11 mouse cellular contexts compared by ENCODE assay signal in the genomic region with DNA sequence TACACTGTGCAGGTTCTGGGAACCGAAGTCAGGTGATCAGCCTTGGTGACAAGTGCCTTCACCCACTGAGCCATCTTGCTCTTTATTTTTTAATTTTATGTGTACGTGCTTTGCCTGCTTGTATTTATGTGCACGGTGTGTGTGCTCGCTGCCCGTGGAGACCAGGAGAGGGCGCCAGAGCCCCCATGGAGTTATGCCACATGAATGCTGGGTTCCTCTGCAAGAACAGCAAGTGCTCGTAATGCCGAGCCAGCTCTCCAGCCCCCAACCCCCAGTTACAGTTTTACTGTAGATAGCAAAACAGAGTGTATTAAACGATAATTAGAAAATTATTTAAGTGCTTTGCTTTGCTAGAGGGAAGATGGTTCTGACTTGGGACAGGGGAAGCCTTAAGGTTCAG. TPM values are rescaled to one million over a fixed set of nuclear protein-coding genes. Genes with fewer than 3 reads are reported as not detected.
DNase-seq lines count a peak whose midpoint lies in the region; TF ChIP-seq lines count a peak whose summit lies in the region.
"Had no signal": no experiment of that assay in that cellular context is flagged by ENCODE, and none has a peak within 500 bp of the region (broad histone marks: within the 10 kb centered on the region; RNA-seq: fewer than 3 reads in every experiment).

No protein-coding gene starts in this region.

- peak; percentile 70 for TF ChIP-seq CTCF in layer of hippocampus, adult 2 months (conservative IDR thresholded peaks at IDR 0.05)
- peak; percentile 96 for TF ChIP-seq CTCF in E14TG2a.4 (conservative IDR thresholded peaks at IDR 0.05; ENCODE audit: low read length)

- no peaks in the 10 kb centered on the region for H3K9me3 ChIP-seq in E14TG2a.4 (ENCODE audit: low read length)

- peaks cover 78% of the 10 kb centered on the region for H3K4me1 ChIP-seq in E14TG2a.4 (replicated peaks; ENCODE audit: low read depth, low read length)

- H3K27me3 ChIP-seq in E14TG2a.4 (ENCODE audit: insufficient read depth, low read length): no peaks in the 10 kb centered on the region

- DNase-seq in layer of hippocampus, adult 2 months (ENCODE audit: low spot score in 2 of 2): peak in 1 of 2 experiments; percentile 45
- DNase-seq in layer of hippocampus, adult 11-12 months (ENCODE audit: low spot score): no peak
- peak; percentile 37 for DNase-seq in A20 (ENCODE audit: low read depth, low spot score)
- peak; percentile 33 for DNase-seq in induced T-regulatory cell, adult 2 months (ENCODE audit: low read depth)
- no peak for DNase-seq in gastrocnemius, postnatal 36 days
- no peak for DNase-seq in cerebellum, postnatal 36 days
- DNase-seq: cerebellum, adult 9-10 months had no signal

- H3K4me3 ChIP-seq in layer of hippocampus, adult 2 months: no peak overlapping the region
- peak overlapping the region; percentile 55 for H3K4me3 ChIP-seq in E14TG2a.4 (replicated peaks; ENCODE audit: low read length)
- H3K4me3 ChIP-seq: erythroblast, embryonic 14.5 days had no signal

- H3K36me3 ChIP-seq in E14TG2a.4 (ENCODE audit: insufficient read depth, low read length): peaks cover 12% of the 10 kb centered on the region; the same call in 1 of the 2 replicates

- intact Hi-C loops in gastrocnemius, postnatal 36 days (cut with DNase I): no loop called here

- H3K27ac ChIP-seq in layer of hippocampus, adult 2 months: peak overlapping the region; percentile 93; the same call in 1 of the 2 replicates

RNA-seq across cellular contexts. Expression of a gene that starts 12.5 kb away (rescaled TPM):
- 10 to 100 TPM; 40.2 to 44.4 TPM for total RNA-seq in layer of hippocampus, adult 2 months (2021)
- 1 to 10 TPM; 8.1 to 8.9 TPM for total RNA-seq in gastrocnemius, postnatal 36 days (2021)

RNA-seq across cellular contexts. Expression of a gene that starts 17.6 kb away (rescaled TPM):
- 10 to 100 TPM; 15.5 to 23.2 TPM for total RNA-seq in layer of hippocampus, adult 2 months (2021)
- under 1 TPM; 0.42 to 0.66 TPM for total RNA-seq in gastrocnemius, postnatal 36 days (2021)

RNA-seq across cellular contexts. Expression of a gene that starts 28.8 kb away (rescaled TPM):
- 100 to 1,000 TPM; 308 to 330 TPM for total RNA-seq in layer of hippocampus, adult 2 months (2021)
- 10 to 100 TPM; 49.1 to 50.7 TPM for total RNA-seq in gastrocnemius, postnatal 36 days (2021)

RNA-seq across cellular contexts. Expression of a gene that starts 28.9 kb away (rescaled TPM):
- not detected for total RNA-seq in layer of hippocampus, adult 2 months (2021)
- 10 to 100 TPM in 1 of 2 experiments, 1 to 10 TPM in 1; 3.7 to 14.3 TPM for total RNA-seq in gastrocnemius, postnatal 36 days (2021)
- total RNA-seq: granulocyte monocyte progenitor cell, adult 5-6 weeks; left cerebral cortex, postnatal 10 days had no signal

RNA-seq across cellular contexts. Expression of a gene that starts 29.0 kb away (rescaled TPM):
- 10 to 100 TPM; 50.5 to 53.5 TPM for total RNA-seq in layer of hippocampus, adult 2 months (2021)
- 10 to 100 TPM; 11.5 to 13.3 TPM for total RNA-seq in gastrocnemius, postnatal 36 days (2021)

Comparison
In these comparisons a context has a peak if more than half of its experiments do, and no peak if none do; other contexts are left out.
1. DNase-seq: peak in A20 (single experiment) and induced T-regulatory cell, adult 2 months (single experiment); none in layer of hippocampus, adult 11-12 months (single experiment), gastrocnemius, postnatal 36 days (0 of 2) and cerebellum, postnatal 36 days (0 of 2).
2. RNA of a gene that starts 12.5 kb away (total RNA-seq): 40.2 to 44.4 TPM in layer of hippocampus, adult 2 months; 8.1 to 8.9 TPM in gastrocnemius, postnatal 36 days; every median in the first group is over 4 times any median in the second.
3. RNA of a gene that starts 17.6 kb away (total RNA-seq): 15.5 to 23.2 TPM in layer of hippocampus, adult 2 months; 0.42 to 0.66 TPM in gastrocnemius, postnatal 36 days; every median in the first group is over 4 times any median in the second.
4. RNA of a gene that starts 28.8 kb away (total RNA-seq): 308 to 330 TPM in layer of hippocampus, adult 2 months; 49.1 to 50.7 TPM in gastrocnemius, postnatal 36 days; every median in the first group is over 4 times any median in the second.